Mouse (Mus musculus): ENCODE measurements at regions not wholly inside any gene's neighbourhood (a gene's known extent, or its start where the extent isn't known, plus 50 kb on each side); places are given as distances from the start of the nearest gene placed in this dataset.

DNA sequence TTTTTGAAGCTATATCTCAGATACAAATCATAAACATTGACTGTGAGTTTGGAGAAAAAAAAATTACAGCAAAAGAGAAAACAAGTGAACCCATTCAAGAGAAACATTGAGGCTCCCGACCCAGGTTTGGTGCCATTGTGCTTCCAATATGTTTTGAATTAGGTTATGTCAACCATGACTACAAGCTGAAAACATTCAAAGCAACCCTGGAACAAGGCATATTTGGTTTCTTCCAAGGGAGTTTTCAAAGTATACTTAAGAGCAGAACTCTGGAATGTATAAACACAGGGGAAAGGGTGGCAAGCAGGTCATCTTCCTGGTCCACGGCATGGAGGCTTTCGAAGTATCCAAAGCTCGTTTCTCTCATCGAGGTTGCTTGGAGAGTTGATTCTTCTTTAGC lies 464.1 kb downstream of the Sorl1 start:
- TF ChIP-seq TAL1 (IDR thresholded peaks at IDR 0.05; ENCODE audit: low read length) (no peak), GATA1 (IDR thresholded peaks at IDR 0.05; ENCODE audit: low read length) (no peak)
